Mouse (Mus musculus) G1E (cell line): ENCODE measurements around the gene Cyp27a1. TPM values are rescaled to one million over a fixed set of nuclear protein-coding genes. Genes with fewer than 3 reads are reported as not detected.

Source experiments
- ATAC-seq: 2 replicates; pipeline ENCODE4 v1.8.0; 2016; ENCODE audit warnings: mild to moderate bottlenecking; ENCODE audit not compliant: insufficient number of reproducible peaks, poor library complexity, low FRiP score, severe bottlenecking; ENCODE audit errors: extremely low read depth
- DNase-seq: peaks from one replicate; pipeline ENCODE4 v3.0.0; 2012; ENCODE audit warnings: low spot score
- H3K27me3 ChIP-seq: 2 replicates; pipeline ENCODE4 v1.6.1; 2012; ENCODE audit warnings: mild to moderate bottlenecking, low read length, inconsistent platforms; ENCODE audit not compliant: insufficient read depth
- H3K36me3 ChIP-seq: replicated peaks from 2 replicates; pipeline ENCODE3; 2012; ENCODE audit warnings: mild to moderate bottlenecking, inconsistent platforms
- H3K4me1 ChIP-seq: 2 replicates; pipeline ENCODE4 v1.6.1; 2012; ENCODE audit warnings: low read depth, low read length, inconsistent platforms, mixed read lengths; ENCODE audit not compliant: insufficient read depth
- H3K4me3 ChIP-seq: 2 replicates; pipeline ENCODE4 v1.5.1; 2012; ENCODE audit warnings: low read depth, mild to moderate bottlenecking, inconsistent platforms, low read length, moderate library complexity, mixed read lengths
- H3K9me3 ChIP-seq: replicated peaks from 2 replicates; pipeline ENCODE4 v1.6.1; 2012; ENCODE audit warnings: inconsistent platforms
- CTCF ChIP-seq: IDR thresholded peaks from 2 replicates; pipeline ENCODE4 v1.5.1; 2012; ENCODE audit warnings: low read depth, low read length, inconsistent platforms, mixed read lengths
- GATA1 ChIP-seq: IDR thresholded peaks from 2 replicates; pipeline ENCODE4 v1.6.1; 2012; ENCODE audit warnings: borderline replicate concordance, low read length, inconsistent platforms, mixed read lengths
- GATA2 ChIP-seq: IDR thresholded peaks from 2 replicates; pipeline ENCODE4 v1.6.1; 2012; ENCODE audit warnings: low read depth, low read length, inconsistent platforms, borderline replicate concordance
- POLR2AphosphoS5 ChIP-seq: IDR thresholded peaks from 2 replicates; pipeline ENCODE4 v1.6.1; 2012; ENCODE audit warnings: low read depth, low read length, inconsistent platforms; ENCODE audit not compliant: insufficient replicate concordance
- TAL1 ChIP-seq: conservative IDR thresholded peaks from 2 replicates; pipeline ENCODE4 v1.6.1; 2012; ENCODE audit warnings: low read depth, low read length, inconsistent platforms, mixed read lengths
- polyA plus RNA-seq: library from polyadenylated mRNA; stranded (reverse); fragments of >175 nt; gene quantifications from 2 replicates; pipeline ENCODE4 v1.2.3, GENCODE M21; 2012
- total RNA-seq, 2 experiments: library from RNA; stranded (forward) in 1 of 2; stranded (reverse) in 1 of 2; fragments of 200-1000 nt in 1 of 2; fragments of >200 nt in 1 of 2; fragmentation: Nextera tagmentation in 1 of 2; gene quantifications; 2 replicates each; pipeline ENCODE4 v1.2.3; 2014 to 2017

Gene Cyp27a1
- total and polyA plus RNA-seq, 3 experiments, result 0.55 TPM; not detected in 2

DNA sequence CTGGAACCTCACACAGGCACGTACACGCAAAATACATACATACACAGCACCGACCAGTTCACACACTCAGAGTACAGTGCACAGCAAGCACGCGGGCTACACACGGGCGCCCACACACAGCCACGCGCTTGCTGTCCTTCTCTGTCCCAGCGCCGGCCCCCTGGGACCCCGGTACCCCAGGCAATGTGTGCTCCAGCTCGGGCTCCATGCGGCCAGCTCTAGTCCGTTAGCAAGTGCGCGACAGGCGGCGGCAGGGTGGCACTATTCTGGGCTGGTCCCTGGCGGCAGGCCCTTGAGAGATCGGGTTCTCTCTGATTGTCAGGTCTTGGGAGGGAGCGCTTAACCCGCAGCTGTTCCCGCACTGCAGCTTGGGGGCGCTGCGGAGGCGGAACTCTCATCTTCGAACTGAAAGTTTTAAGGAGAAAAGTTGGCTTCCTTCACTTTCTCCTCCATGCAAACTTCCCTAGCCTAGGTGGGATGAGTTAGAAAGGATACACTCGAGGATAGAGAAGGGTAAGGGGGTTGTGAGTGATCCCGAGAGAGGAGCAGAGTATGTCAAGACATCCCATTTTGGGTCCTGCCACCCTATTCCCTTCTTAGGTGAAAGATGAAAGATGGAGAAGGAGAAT lies 35.4 kb downstream of the Cyp27a1 start, which contains the start of gene Prkag3:
Gene Prkag3, minus strand, starts transcription at position 579 of the 629 bp plus-strand sequence.
- ATAC-seq (no peak), DNase-seq (no peak)
- H3K4me3 ChIP-seq, result no peak within 1 kb of the TSS
- no peak for TF ChIP-seq TAL1
- no peak for TF ChIP-seq CTCF
- TF ChIP-seq POLR2AphosphoS5, result no peak
- no peak for TF ChIP-seq GATA2
- TF ChIP-seq GATA1, result no peak
- H3K36me3 ChIP-seq, result no peaks in the 10 kb centered on the region
- H3K4me1 ChIP-seq, result no peaks in the 10 kb centered on the region
- H3K9me3 ChIP-seq, result no peaks in the 10 kb centered on the region
- H3K27me3 ChIP-seq, result peaks cover 14% of the 10 kb centered on the region

DNA sequence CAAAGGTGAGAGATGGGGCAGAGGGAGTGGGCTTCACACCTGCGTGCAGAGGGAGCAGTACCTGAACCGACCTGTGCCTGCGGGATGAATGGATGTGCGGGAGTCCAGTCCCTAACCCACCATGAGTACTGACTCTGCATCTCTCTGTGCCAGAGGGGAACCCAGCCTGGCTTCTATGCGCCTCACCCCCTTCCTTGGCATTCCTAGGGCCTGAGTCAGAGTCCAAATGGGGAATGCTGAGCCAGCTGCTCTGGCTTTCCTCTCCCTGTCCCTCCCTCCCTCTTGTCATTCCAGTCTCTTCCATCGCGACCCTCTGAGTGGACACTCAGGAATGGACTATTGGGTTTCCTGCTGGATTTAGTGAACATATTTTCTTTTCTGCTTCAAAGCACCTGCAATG lies 35.9 kb downstream of the Cyp27a1 start:
- Histone ChIP-seq H3K4me3 (no peak overlapping the region), H3K4me1 (no peaks in the 10 kb centered on the region), H3K36me3 (no peaks in the 10 kb centered on the region), H3K27me3 (peaks cover 14% of the 10 kb centered on the region), H3K9me3 (no peaks in the 10 kb centered on the region)
- no peak for TF ChIP-seq POLR2AphosphoS5
- no peak for TF ChIP-seq GATA1
- TF ChIP-seq CTCF, result no peak
- TF ChIP-seq TAL1, result no peak
- no peak for TF ChIP-seq GATA2
- no peak for ATAC-seq
- no peak for DNase-seq

DNA sequence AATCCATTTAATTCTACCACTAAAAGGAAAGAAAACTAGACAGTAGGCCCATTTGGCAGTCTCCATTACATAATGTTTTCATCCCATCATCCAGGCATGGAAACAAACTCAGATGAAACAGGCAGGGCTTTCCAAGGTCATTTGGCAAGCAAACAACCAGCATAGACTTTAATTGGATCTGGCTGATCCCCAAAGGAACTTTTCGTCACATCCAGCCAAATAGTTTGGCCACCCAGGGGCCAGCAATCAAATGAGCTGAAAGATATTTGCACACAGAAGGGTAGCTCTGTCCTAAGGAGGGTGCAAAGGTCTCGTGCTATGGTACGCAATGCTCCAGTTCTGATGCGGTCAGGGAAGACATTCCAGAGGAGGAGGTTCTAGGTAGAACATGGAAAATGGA lies 37.3 kb downstream of the Cyp27a1 start:
- H3K4me3 ChIP-seq, result no peak overlapping the region
- H3K27me3 ChIP-seq, result peaks cover 12% of the 10 kb centered on the region
- H3K36me3 ChIP-seq, result no peaks in the 10 kb centered on the region
- no peak for ATAC-seq
- no peaks in the 10 kb centered on the region for H3K9me3 ChIP-seq
- no peaks in the 10 kb centered on the region for H3K4me1 ChIP-seq
- DNase-seq, result no peak
- TF ChIP-seq TAL1 (no peak), GATA2 (no peak), CTCF (no peak), POLR2AphosphoS5 (no peak), GATA1 (no peak)

DNA sequence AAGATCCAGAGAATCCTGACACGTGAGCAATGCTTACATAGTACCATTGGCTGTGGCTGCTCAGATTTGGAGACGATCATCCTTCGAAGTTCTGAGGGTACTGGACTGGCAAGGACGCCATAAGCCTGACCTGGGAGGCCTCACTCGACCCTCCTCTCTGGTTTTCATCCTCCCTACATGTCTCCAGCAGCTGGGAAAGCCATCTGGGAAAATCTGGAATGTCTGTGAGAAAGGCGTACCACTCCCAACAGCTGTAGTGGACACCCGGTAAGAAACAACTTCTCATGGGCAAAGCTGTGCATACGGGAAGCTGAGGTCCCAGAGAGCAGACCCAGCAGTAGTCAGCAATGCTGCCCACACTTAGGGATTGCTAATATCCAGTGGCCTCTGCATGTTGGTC lies 38.8 kb downstream of the Cyp27a1 start:
- no peak for ATAC-seq
- Histone ChIP-seq H3K9me3 (no peaks in the 10 kb centered on the region), H3K4me3 (no peak overlapping the region), H3K27me3 (peaks cover 7% of the 10 kb centered on the region; the same call in 1 of the 2 replicates), H3K4me1 (no peaks in the 10 kb centered on the region), H3K36me3 (no peaks in the 10 kb centered on the region)
- DNase-seq, result no peak
- TF ChIP-seq POLR2AphosphoS5 (no peak), GATA1 (no peak), GATA2 (no peak), CTCF (no peak), TAL1 (no peak)

DNA sequence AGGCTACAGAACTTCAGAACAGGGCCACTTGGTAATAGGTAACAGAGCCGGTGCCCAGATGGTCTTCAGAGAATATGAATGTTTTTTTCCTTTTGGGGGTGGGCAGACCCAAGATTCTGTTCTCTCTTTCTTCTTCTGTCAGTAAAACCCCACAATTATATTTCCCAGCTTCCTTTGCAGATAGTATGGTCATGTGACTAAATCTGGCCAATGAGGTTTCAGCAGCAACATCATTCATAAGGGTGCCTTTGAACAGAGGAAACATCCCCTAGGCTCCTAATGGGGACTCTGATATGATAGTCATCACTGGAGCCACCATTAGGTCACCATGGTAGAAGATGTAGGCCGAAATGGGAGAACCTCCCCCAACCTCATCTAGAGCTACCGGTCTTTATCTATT lies 39.5 kb downstream of the Cyp27a1 start:
- no peak for TF ChIP-seq POLR2AphosphoS5
- TF ChIP-seq GATA2, result no peak
- TF ChIP-seq GATA1, result no peak
- Histone ChIP-seq H3K9me3 (no peaks in the 10 kb centered on the region), H3K4me3 (no peak overlapping the region), H3K4me1 (no peaks in the 10 kb centered on the region), H3K36me3 (no peaks in the 10 kb centered on the region), H3K27me3 (no peaks in the 10 kb centered on the region; the same call in 1 of the 2 replicates)
- ATAC-seq (no peak), DNase-seq (no peak)

DNA sequence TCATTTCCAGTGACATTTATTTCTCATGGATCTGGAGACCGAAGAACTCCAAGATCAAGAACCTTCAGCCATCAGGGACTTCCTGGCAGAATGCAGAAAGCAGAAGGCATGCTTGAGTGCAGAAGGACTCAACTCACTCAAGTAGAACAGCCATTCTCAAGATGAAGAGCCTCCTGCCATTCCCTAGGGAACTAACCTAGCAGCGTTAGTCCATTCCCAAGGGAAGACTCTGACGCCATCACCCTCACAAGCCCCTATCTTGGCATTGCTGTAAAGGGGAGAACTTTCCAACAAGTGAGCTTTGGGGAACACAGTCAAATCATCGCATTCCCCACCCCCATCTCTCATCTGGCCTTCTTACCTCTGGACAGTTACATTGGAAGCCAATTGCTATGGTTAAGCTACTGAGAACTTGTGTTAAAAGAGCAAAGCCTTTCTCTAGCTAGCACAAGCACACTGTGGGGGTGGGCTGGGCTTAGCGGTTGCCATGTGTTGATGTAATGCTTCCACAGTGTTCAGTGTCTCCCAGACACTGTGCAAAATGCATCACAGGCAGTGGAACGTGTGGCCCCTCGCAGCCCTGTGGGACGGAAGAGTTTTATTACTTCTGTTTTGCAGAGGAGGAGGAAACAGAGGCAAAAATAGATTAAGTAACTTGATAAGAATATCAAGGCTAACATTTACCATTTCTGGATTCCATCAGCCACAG lies 40.0 kb downstream of the Cyp27a1 start:
- no peak for ATAC-seq
- no peaks in the 10 kb centered on the region for H3K9me3 ChIP-seq
- no peaks in the 10 kb centered on the region for H3K36me3 ChIP-seq
- no peak for TF ChIP-seq CTCF
- TF ChIP-seq TAL1, result no peak
- no peak for TF ChIP-seq GATA2
- no peak for TF ChIP-seq GATA1
- no peak for TF ChIP-seq POLR2AphosphoS5
- no peak for DNase-seq
- no peaks in the 10 kb centered on the region; the same call in 1 of the 2 replicates for H3K27me3 ChIP-seq
- H3K4me3 ChIP-seq, result no peak overlapping the region
- H3K4me1 ChIP-seq, result no peaks in the 10 kb centered on the region
